Mouse (Mus musculus) hindbrain, embryonic 13.5 days (tissue): ENCODE measurements around the gene Slc40a1. TPM values are rescaled to one million over a fixed set of nuclear protein-coding genes. Genes with fewer than 3 reads are reported as not detected.

ENCODE experiments used
- ATAC-seq: fragments of 200-750 bp; cut with Nextera tagmentation; 2 replicates; pipeline ENCODE4 v1.8.0; 2017; ENCODE audit warnings: moderate TSS enrichment; ENCODE audit not compliant: low FRiP score
- H3K27ac ChIP-seq: fragments of 300-500 bp; sonication (generic); 2 replicates; pipeline ENCODE4 v1.5.1; 2015; ENCODE audit warnings: inconsistent platforms, mild to moderate bottlenecking, moderate library complexity
- H3K27me3 ChIP-seq: fragments of 300-500 bp; sonication (generic); 2 replicates; pipeline ENCODE4 v1.6.1; 2015; ENCODE audit warnings: mild to moderate bottlenecking, inconsistent platforms
- H3K36me3 ChIP-seq: fragments of 300-500 bp; sonication (generic); 2 replicates; pipeline ENCODE4 v1.6.1; 2015; ENCODE audit warnings: mild to moderate bottlenecking, inconsistent platforms
- H3K4me1 ChIP-seq: fragments of 300-500 bp; sonication (generic); replicated peaks from 2 replicates; pipeline ENCODE4 v1.6.1; 2015; ENCODE audit warnings: inconsistent platforms
- H3K4me2 ChIP-seq: fragments of 300-500 bp; sonication (generic); 2 replicates; pipeline ENCODE4 v1.6.1; 2015; ENCODE audit warnings: inconsistent platforms, mild to moderate bottlenecking, moderate library complexity
- H3K4me3 ChIP-seq: fragments of 300-500 bp; sonication (generic); 2 replicates; pipeline ENCODE4 v1.5.1; 2015; ENCODE audit warnings: mild to moderate bottlenecking, inconsistent platforms
- H3K9ac ChIP-seq: fragments of 300-500 bp; sonication (generic); 2 replicates; pipeline ENCODE4 v1.6.1; 2015; ENCODE audit warnings: mild to moderate bottlenecking, inconsistent platforms
- H3K9me3 ChIP-seq: fragments of 300-500 bp; sonication (generic); 2 replicates; pipeline ENCODE4 v1.6.1; 2016; ENCODE audit warnings: inconsistent platforms
- WGBS: fragments of 180-500 bp; shearing (Covaris S2); methylation state at CpG from one replicate; pipeline ENCODE4 v1.1.7; 2015; 5-methylcytosine and 5-hydroxymethylcytosine counted together
- polyA plus RNA-seq: library from polyadenylated mRNA; unstranded; fragments of >200 nt; fragmentation: Nextera tagmentation; extraction: Ambion mirVana; gene quantifications from 2 replicates; pipeline ENCODE4 v1.2.1, GENCODE M21; 2015

Slc40a1 gene
- polyA plus RNA-seq, 1 experiment from 2014 or later = 38.1 TPM

GRCm38 (mm10) chr1:45917136-45917803, 9.1 kb downstream of the Slc40a1 start:
- Histone ChIP-seq H3K27me3 (no peaks in the 10 kb centered on the region), H3K9ac (no peak overlapping the region), H3K4me3 (no peak overlapping the region), H3K27ac (no peak overlapping the region), H3K9me3 (no peaks in the 10 kb centered on the region), H3K4me1 (no peaks in the 10 kb centered on the region), H3K36me3 (no peaks in the 10 kb centered on the region), H3K4me2 (no peak overlapping the region)
- 87% methylated on average over 4 of the region's 4 CpGs for WGBS
- no peak for ATAC-seq

- ATAC-seq = no peak
- H3K27ac ChIP-seq = no peak overlapping the region
- 84% methylated on average over 3 of the region's 3 CpGs for WGBS
- H3K36me3 ChIP-seq = no peaks in the 10 kb centered on the region
- no peak overlapping the region for H3K4me2 ChIP-seq
- no peaks in the 10 kb centered on the region for H3K27me3 ChIP-seq
- H3K4me1 ChIP-seq = no peaks in the 10 kb centered on the region
- H3K4me3 ChIP-seq = no peak overlapping the region
- no peak overlapping the region for H3K9ac ChIP-seq
- H3K9me3 ChIP-seq = no peaks in the 10 kb centered on the region
Measured at GRCm38 (mm10) chr1:45916174-45916573, 10.1 kb downstream of the Slc40a1 start.

GRCm38 (mm10) chr1:45914236-45914635, 12.1 kb downstream of the Slc40a1 start:
- Histone ChIP-seq H3K9me3 (no peaks in the 10 kb centered on the region), H3K36me3 (no peaks in the 10 kb centered on the region), H3K27ac (no peak overlapping the region), H3K9ac (no peak overlapping the region), H3K4me1 (no peaks in the 10 kb centered on the region), H3K4me3 (no peak overlapping the region), H3K4me2 (no peak overlapping the region), H3K27me3 (no peaks in the 10 kb centered on the region)
- ATAC-seq = no peak
- WGBS = 91% methylated on average over 4 of the region's 4 CpGs

- peaks cover 7% of the 10 kb centered on the region; the same call in 1 of the 2 replicates for H3K4me1 ChIP-seq
- H3K36me3 ChIP-seq = no peaks in the 10 kb centered on the region
- no peaks in the 10 kb centered on the region for H3K9me3 ChIP-seq
- H3K4me3 ChIP-seq = no peak overlapping the region
- no peak overlapping the region for H3K9ac ChIP-seq
- peak; percentile 93 for ATAC-seq
- H3K27me3 ChIP-seq = no peaks in the 10 kb centered on the region
- no peak overlapping the region for H3K4me2 ChIP-seq
- WGBS = 22% methylated on average over 5 of the region's 5 CpGs
- 0 out of 2 replicates have a peak overlapping the region, but pooled peaks have one; percentile 24 for H3K27ac ChIP-seq
Measured at GRCm38 (mm10) chr1:45905107-45905821, 21.1 kb downstream of the Slc40a1 start.

- whole genome bisulfite sequencing = 82% methylated on average over 3 of the region's 3 CpGs
- Histone ChIP-seq H3K27ac (no peak overlapping the region), H3K4me2 (no peak overlapping the region), H3K9ac (no peak overlapping the region), H3K36me3 (no peaks in the 10 kb centered on the region), H3K4me1 (peaks cover 7% of the 10 kb centered on the region; the same call in 1 of the 2 replicates), H3K27me3 (no peaks in the 10 kb centered on the region), H3K4me3 (no peak overlapping the region), H3K9me3 (no peaks in the 10 kb centered on the region)
- ATAC-seq = no peak
Measured at GRCm38 (mm10) chr1:45904161-45904560, 22.2 kb downstream of the Slc40a1 start.

GRCm38 (mm10) chr1:45898044-45898443, 28.3 kb downstream of the Slc40a1 start:
- ATAC-seq = no peak
- WGBS = 67% methylated on average over 1 of the region's 1 CpGs
- Histone ChIP-seq H3K4me1 (no peaks in the 10 kb centered on the region), H3K4me2 (no peak overlapping the region), H3K9ac (no peak overlapping the region), H3K27ac (no peak overlapping the region), H3K36me3 (no peaks in the 10 kb centered on the region), H3K27me3 (no peaks in the 10 kb centered on the region), H3K9me3 (no peaks in the 10 kb centered on the region), H3K4me3 (no peak overlapping the region)

GRCm38 (mm10) chr1:45894168-45894912, 32.0 kb downstream of the Slc40a1 start:
- H3K27ac ChIP-seq = no peak overlapping the region
- H3K9ac ChIP-seq = no peak overlapping the region
- no peaks in the 10 kb centered on the region for H3K27me3 ChIP-seq
- no peak overlapping the region for H3K4me2 ChIP-seq
- 91% methylated on average over 6 of the region's 6 CpGs for WGBS
- H3K4me3 ChIP-seq = no peak overlapping the region
- no peaks in the 10 kb centered on the region for H3K36me3 ChIP-seq
- no peak for ATAC-seq
- H3K4me1 ChIP-seq = no peaks in the 10 kb centered on the region
- H3K9me3 ChIP-seq = no peaks in the 10 kb centered on the region

GRCm38 (mm10) chr1:45891986-45892385, 34.3 kb downstream of the Slc40a1 start:
- no peak for ATAC-seq
- H3K27ac ChIP-seq = no peak overlapping the region
- no peaks in the 10 kb centered on the region for H3K4me1 ChIP-seq
- no peaks in the 10 kb centered on the region for H3K9me3 ChIP-seq
- no peaks in the 10 kb centered on the region for H3K27me3 ChIP-seq
- no peaks in the 10 kb centered on the region for H3K36me3 ChIP-seq
- no peak overlapping the region for H3K4me3 ChIP-seq
- no peak overlapping the region for H3K4me2 ChIP-seq
- 75% methylated on average over 2 of the region's 2 CpGs for WGBS
- no peak overlapping the region for H3K9ac ChIP-seq

GRCm38 (mm10) chr1:45890173-45890572, 36.1 kb downstream of the Slc40a1 start, which contains the start of gene Gm5269:
TSS of gene Gm5269 (minus strand) at chr1:45890273.
- Histone ChIP-seq H3K9ac (no peak within 1 kb of the TSS), H3K27me3 (no peaks in the 10 kb centered on the region)

GRCm38 (mm10) chr1:45886800-45887199, 39.5 kb downstream of the Slc40a1 start:
- Histone ChIP-seq H3K9ac (no peak overlapping the region), H3K4me2 (no peak overlapping the region), H3K36me3 (no peaks in the 10 kb centered on the region), H3K9me3 (no peaks in the 10 kb centered on the region), H3K27ac (no peak overlapping the region), H3K27me3 (no peaks in the 10 kb centered on the region), H3K4me1 (no peaks in the 10 kb centered on the region), H3K4me3 (no peak overlapping the region)
- no peak for ATAC-seq
- 88% methylated on average over 9 of the region's 9 CpGs for WGBS

More at GRCm38 (mm10) chr1:45890173-45890572, 36.1 kb downstream of the Slc40a1 start, which contains the start of gene Gm5269:
- Histone ChIP-seq H3K36me3 (no peaks in the 10 kb centered on the region), H3K4me3 (no peak within 1 kb of the TSS), H3K9me3 (no peaks in the 10 kb centered on the region), H3K27ac (no peak within 1 kb of the TSS), H3K4me1 (no peaks in the 10 kb centered on the region), H3K4me2 (no peak within 1 kb of the TSS)
- ATAC-seq = no peak

GRCm38 (mm10) chr1:45883378-45883777, 42.9 kb downstream of the Slc40a1 start:
- H3K4me1 ChIP-seq = no peaks in the 10 kb centered on the region
- no peak overlapping the region for H3K9ac ChIP-seq
- ATAC-seq = no peak
- no peak overlapping the region for H3K4me3 ChIP-seq
- no peaks in the 10 kb centered on the region for H3K27me3 ChIP-seq
- no peak overlapping the region for H3K4me2 ChIP-seq
- no peak overlapping the region for H3K27ac ChIP-seq
- no peaks in the 10 kb centered on the region for H3K36me3 ChIP-seq
- no peaks in the 10 kb centered on the region for H3K9me3 ChIP-seq

- Histone ChIP-seq H3K36me3 (no peaks in the 10 kb centered on the region), H3K4me1 (no peaks in the 10 kb centered on the region), H3K27ac (no peak overlapping the region), H3K4me3 (no peak overlapping the region), H3K27me3 (no peaks in the 10 kb centered on the region), H3K9ac (no peak overlapping the region), H3K4me2 (no peak overlapping the region), H3K9me3 (no peaks in the 10 kb centered on the region)
- no peak for ATAC-seq
- WGBS = 56% methylated on average over 6 of the region's 6 CpGs
Measured at GRCm38 (mm10) chr1:45882076-45882475, 44.2 kb downstream of the Slc40a1 start.
